Mouse (Mus musculus) common myeloid progenitor, adult 5-6 weeks (primary cell): ENCODE data around the gene Hist1h2ai. TPM values are rescaled to one million over a fixed set of nuclear protein-coding genes. Genes with fewer than 3 reads are reported as not detected.

Experiments
- ATAC-seq: replicated peaks from 2 replicates; pipeline ENCODE4 v1.8.0; 2016; ENCODE audit warnings: low read depth, mild to moderate bottlenecking, moderate TSS enrichment, inconsistent platforms; ENCODE audit not compliant: poor library complexity, severe bottlenecking
- total RNA-seq: library from RNA; stranded (forward); fragments of 200-1000, 187-1606 nt; gene quantifications from 2 replicates; pipeline ENCODE4 v1.2.3, GENCODE M21; 2017

Gene Hist1h2ai
- total RNA-seq, 1 experiment from 2014 or later, result 1,241 TPM

DNA sequence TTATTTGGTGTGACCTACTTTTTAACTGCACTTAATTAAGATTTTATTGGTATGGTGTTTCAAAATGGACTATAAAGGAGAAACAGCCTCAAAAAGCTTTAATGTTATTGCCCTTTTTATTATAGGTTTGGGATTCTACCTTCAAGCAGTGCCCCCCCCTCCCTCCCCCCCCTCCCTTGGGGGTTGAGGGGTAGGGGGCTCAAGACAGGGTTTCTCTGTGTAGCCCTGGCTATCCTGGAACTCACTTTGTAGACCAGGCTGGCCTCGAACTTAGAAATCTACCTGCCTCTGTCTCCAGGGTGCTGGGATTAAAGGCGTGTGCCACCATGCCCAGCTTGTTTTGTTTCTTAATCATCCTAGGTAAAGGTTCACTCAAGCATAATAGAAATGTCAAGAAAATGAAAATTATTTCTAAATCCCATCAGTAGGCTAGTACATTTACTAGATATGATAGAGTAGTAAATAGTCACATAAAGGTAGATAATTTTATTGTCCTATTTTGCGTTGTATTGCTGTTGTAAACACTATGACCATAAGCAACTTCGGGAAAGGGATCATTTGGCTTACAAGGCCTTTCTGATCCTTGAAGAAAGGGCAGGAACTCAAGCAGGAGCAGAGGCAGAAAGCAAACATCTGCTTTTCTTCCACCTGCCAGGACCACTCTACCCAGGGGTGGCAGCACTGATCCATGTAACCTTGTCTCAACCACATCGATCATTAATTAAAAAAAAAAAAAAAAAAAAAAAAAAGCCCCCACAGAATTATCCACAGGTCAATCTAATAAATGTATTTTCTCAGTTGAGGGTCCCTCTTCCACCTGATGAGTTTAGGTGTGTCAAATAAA is 7.0 kb downstream of the Hist1h2ai start:
- ATAC-seq, result no peak

DNA sequence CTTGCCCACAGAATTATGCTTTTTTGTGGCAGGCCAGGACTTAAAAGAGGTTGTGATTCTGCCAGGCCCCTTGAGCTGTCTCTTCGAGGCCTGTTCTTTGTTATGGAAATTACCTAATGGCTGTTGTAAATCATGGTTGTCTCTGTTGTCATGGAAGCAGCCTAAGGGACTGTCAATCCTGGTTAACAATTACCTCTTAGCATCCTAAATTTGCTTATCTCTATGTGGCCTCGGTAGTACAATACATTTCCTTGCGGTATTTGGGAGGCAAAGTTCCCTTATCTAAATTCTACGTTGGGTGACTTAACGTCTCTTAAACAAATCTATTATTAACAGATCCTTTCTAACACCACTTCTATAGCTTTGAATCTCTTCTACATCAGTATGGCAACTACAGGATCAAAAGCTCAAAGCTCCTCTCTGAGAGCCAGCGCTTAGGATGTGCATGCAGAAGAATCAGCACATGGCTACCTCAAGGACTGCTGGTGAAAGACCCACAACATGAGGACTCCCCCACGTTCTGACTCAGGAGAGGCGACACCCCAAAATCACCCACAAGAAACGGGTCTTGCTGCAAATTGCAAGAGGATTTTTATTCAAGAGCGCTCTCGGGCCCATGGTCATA is 11.8 kb downstream of the Hist1h2ai start:
- ATAC-seq, result no peak

DNA sequence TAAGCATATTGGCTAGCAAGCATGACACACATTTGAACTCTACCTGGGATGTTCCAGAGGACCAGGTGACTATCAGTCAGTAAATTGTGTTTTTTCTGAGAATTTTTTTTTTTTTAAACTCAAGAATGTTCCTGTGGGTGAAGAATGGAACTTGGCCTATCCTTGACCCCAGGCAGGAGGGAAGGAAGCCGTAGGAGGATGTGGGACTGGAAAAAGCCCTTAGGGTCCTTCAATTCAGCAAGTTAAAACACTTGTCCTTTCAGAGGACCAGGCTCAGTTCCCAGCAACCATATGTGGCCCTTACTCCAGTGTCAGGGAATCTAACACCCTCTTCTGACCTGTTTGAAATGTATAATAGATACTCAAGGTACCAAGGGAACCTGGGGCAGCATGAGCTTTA is 13.3 kb downstream of the Hist1h2ai start:
- no peak for ATAC-seq

DNA sequence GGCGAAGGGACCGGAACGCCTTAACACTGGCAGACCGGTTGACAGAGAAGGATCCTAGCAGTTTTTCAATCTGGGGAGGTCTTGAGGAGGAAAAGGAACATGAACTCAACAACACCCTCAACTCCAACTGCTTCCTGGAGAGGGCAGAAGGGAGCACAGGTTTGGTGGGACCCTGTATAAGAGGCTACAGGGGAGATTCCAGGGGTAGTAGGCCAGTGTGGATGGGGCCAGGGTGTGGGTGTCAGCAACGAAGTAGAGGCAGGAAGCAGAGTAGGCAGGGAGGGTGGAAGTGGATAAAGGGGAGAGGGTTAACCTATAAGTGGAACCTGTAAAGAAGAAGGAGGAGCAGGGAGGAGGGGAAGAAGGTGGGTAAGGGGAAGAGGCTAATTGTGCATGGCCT is 17.2 kb downstream of the Hist1h2ai start:
- no peak for ATAC-seq

DNA sequence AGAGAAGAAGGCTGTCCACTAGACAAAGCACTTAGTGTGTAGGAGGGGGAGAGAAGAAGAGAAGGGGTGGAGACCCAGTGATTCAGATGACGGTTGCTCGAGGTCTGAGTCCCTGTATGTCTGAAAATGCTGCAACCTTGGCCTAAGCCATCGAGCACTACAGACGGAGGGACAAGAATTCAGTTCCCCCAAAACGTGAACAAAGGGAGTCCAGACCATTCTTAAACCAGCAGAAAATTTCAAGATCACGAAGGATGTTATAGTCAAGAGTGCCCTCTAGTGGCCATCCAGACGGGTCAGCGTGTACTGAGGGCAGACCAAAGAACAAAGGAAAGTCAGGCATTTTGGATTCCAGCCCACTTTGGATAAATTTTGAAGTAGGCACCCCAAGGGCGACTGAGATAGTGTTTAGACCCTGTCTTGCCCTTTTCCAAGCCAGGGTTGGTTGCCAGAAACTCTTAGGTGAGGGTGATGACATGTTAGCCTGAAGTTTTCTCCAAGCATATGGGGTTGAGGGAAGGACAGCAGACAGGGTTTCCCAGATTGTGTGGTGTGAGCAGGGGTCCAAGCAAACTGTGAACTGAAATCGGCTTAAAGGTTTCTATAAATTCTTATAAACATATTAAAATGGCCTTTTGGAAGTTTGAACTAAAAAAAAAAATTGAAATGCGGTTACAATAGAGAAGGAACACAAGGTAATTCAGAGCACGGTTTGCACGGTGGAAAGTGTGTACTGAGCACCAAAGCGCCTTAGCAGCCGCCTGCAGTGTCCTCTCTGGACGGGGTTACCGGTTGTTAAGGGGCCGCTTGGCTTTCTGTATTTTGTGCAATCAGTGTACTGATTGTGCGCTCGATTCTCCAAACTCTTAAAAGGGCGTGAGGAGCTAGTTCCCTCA is 18.0 kb downstream of the Hist1h2ai start:
- peak; percentile 67 for ATAC-seq

DNA sequence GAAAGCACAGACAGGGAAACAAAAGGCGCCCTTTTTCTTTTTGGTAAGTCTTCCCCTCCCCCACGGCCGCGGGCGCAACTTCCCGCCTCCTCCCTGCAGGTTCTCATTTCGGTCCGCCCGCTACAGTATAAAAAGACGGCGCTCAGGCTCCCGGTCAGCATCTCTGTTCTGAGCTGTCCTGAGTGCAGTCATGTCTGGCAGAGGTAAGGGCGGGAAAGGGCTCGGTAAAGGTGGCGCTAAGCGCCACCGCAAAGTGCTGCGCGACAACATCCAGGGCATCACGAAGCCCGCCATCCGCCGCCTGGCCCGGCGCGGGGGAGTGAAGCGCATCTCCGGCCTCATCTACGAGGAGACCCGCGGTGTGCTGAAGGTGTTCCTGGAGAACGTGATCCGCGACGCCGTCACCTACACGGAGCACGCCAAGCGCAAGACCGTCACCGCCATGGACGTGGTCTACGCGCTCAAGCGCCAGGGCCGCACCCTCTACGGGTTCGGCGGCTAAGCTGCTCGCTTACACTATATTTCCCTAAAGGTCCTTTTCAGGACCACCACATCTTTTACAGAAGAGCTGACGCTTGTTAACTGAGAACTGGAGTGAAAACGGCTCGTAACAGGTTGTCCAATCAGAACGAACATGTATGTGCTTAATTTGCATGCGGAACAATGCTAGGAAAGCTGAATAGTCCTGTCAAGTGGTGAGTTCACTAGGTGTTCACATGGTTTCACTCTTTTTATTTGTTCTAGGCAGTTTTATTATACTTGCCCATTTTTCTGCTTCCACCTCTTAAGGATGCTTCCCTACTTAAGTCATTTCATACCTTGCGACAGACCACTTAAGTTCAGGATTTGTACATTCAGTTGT is 18.9 kb downstream of the Hist1h2ai start, which contains the start of gene Hist1h4j:
Gene Hist1h4j (plus strand): TSS at position 159 of the 862 bp plus-strand sequence.
- ATAC-seq, result peak; percentile 81

DNA sequence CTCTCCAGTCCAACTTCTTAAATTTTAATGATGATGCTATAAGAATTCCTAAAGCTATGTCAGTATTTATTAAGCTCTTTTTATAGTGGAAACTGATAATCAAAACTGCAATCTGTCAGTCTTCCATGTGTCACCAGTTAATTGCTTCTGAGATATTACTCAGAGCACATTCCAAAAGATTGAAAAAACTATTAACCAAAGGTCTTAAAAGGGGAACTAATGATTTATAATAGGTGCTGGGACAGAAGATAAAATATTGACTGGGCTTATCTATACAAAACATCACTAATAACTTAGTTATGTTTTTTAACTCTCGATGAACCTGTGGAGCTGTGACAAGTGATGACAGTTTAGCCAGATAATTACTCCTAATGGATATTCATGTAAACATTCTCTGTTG is 28.8 kb downstream of the Hist1h2ai start:
- ATAC-seq, result no peak

DNA sequence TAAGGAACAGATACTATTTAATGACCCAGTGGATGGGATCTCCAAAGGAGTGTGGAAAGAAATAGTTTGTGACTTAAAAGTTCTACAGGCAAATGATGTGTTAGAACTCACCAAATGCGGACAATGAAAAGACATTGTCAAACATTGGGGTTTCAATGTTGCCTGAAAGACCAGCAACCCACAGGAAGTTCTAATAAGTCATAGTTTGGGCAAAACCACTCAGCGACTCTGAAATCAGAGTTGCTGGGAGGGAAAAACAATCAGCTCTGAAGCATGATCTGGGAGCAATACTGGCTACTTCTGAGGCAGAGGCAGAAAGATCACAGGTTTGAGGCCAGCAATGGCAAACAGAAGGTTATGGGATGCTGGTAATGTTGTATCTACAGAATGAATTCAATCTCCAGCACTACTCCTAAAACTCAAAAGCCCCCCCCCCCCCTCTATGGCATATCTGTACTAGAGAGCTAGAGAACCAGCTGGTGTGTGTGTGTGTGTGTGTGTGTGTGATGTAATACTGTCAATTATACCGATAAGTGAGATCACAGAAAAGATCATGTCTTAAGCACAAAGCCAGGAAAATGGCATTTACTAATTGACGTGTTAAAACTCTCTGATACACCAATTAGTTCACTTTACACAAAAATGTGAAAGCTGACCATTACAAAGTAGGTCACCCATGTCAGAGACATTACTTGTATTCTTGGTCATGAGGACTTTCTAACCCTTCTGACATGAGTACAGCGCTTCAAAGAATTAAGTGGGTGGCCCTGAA is 33.4 kb downstream of the Hist1h2ai start:
- no peak for ATAC-seq

DNA sequence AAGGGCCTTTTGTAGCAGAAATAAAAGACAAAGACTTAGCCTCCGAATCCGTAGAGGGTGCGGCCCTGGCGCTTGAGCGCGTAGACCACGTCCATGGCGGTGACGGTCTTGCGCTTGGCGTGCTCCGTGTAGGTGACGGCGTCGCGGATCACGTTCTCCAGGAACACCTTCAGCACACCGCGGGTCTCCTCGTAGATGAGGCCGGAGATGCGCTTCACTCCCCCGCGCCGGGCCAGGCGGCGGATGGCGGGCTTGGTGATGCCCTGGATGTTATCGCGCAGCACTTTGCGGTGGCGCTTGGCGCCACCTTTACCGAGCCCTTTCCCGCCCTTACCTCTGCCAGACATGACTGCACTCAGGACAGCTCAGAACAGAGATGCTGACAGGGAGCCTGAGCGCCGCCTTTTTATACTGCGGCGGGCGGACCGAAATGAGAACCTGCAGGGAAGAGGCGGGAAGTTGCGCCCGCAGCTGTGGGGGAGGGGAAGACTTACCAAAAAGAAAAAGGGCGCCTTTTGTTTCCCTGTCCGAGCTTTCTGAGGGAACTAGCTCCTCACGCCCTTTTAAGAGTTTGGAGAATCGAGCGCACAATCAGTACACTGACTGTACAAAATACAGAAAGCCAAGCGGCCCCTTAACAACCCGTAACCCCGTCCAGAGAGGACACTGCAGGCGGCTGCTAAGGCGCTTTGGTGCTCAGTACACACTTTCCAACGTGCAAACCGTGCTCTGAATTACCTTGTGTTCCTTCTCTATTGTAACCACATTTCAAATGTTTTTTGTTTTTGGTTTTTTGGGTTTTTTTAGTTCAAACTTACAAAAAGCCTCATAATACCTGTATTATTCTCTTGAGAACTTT is 34.2 kb downstream of the Hist1h2ai start, which contains the start of gene Hist1h4k:
Gene Hist1h4k (minus strand): TSS at position 347 of the 859 bp plus-strand sequence.
- ATAC-seq, result peak; percentile 52

DNA sequence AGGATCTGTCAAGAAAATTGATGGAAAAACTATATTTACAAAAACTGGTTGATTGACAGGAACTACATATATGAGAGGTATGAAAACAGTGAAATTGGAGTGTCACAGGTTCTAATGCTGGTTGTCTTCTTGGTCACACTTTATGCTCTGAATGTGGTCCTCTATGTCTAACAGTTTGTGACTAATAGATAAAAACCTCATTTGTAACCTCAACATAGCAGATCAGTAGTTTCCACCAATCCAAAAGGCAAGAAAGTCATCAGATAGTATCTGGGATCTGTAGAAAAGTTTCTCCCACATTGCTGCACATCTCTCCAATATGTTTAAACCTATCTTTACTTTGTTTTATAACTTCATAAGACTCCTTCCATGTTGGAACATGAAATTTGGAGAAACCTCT is 35.2 kb downstream of the Hist1h2ai start:
- ATAC-seq, result no peak

DNA sequence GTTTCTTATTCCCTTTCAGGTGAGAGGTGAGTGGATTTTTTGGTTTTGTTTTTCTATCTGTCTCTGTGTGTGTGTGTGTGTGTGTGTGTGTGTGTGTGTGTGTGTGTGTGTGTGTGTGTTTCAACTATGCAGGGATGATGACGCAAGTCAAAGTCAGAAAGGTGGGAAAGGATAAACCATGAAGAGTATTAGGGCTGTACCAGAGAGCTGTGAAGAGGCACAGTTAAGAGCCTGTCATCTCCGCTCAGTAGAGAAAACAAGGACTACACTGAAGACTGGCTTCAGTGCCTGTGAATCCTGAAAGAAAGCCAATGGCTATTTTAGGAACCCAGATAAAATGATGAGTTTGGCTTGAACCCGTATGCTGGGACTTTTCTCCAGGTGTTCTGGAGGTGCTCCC is 35.6 kb downstream of the Hist1h2ai start:
- ATAC-seq, result no peak

DNA sequence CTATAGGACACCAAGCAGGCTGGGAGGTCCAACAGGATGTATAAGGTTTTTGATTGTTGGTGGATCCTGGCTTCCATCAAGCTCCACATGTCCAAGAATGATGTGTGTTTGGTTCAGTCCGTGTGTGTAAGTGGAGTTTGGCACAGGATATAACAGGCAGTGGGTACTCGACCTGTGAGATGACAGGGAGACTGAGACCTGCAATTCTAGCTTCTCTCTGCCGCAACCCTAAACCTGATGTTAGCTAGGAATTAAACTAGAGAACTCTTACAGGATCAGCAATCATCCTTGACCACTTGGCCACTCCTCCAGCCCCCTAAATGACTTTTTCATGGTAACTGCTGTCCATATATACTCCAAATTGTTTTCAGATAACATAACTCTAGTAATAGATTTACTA is 36.1 kb downstream of the Hist1h2ai start:
- no peak for ATAC-seq

DNA sequence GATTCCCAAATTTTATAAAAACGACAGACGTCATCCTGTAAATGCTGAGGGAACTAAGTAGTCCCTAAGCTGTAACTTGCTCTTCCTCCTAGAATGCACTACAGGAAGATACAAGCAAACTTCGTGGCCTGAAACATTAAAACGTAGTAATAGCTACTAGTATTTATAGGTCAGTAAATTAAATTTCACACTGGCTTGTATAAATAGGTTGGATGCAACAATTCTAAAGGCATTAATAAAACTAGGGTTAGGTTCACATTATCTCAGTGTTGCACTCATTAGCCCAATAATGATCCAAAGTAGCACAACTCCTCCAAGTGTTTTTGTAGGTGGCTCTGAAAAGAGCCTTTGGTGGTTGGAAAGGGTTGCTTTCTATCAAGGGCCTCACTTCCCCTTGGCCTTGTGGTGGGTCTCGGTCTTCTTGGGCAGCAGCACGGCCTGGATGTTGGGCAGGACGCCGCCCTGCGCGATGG is 36.9 kb downstream of the Hist1h2ai start:
- peak; percentile 21; the same call in 1 of the 2 replicates for ATAC-seq

DNA sequence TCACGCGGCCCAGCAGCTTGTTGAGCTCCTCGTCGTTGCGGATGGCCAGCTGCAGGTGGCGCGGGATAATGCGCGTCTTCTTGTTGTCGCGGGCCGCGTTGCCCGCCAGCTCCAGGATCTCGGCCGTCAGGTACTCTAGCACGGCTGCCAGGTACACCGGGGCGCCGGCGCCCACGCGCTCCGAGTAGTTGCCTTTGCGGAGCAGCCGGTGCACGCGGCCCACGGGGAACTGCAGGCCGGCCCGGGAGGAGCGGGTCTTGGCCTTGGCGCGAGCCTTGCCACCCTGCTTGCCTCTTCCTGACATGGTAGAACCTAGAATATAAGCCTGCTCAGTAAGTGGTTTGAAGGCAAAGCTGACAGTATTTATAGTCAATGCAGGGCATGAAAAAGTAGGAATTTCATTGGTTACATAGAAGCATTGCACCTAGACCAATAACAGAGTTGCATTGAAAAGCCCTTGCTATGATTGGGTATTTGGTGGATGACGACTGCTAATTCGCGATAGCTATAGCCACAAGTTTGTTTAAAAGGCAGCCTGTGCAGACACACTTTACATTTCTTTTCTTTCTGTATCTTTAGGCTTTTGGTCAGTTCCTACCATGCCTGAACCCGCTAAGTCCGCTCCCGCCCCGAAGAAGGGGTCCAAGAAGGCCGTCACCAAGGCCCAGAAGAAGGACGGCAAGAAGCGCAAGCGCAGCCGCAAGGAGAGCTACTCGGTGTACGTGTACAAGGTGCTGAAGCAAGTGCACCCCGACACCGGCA is 37.5 kb downstream of the Hist1h2ai start, which contains the start of the genes Hist1h2ak and Hist1h2bn:
Gene Hist1h2ak (minus strand): TSS at position 304 of the 762 bp plus-strand sequence.
Gene Hist1h2bn (plus strand): TSS at position 600 of the 762 bp plus-strand sequence.
- peak; percentile 85 for ATAC-seq

DNA sequence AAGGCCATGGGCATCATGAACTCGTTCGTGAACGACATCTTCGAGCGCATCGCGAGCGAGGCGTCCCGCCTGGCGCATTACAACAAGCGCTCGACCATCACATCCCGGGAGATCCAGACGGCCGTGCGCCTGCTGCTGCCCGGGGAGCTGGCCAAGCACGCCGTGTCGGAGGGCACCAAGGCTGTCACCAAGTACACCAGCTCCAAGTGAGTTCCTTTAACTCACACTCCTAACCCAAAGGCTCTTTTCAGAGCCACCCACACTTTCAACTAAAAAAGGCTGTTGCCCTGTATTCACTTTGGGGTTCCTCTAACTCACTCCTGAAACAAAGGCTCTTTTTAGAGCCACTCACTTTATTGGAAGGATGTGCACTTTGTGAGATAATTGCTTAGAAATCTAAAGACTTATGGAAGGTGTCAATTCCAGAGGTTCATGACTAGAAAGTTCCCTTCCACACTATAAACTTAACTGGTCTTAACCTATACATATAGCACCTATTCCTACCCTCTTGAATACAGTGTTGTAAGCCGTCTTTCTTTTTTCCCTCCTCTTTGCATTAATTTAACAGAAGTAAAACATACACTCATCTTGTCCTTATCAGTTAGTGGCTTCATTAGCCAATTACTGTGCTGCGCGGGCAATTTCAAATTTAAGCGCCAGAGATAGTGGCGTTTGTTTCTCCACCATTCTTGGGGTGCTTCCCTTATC is 38.2 kb downstream of the Hist1h2ai start:
- peak; percentile 22 for ATAC-seq

DNA sequence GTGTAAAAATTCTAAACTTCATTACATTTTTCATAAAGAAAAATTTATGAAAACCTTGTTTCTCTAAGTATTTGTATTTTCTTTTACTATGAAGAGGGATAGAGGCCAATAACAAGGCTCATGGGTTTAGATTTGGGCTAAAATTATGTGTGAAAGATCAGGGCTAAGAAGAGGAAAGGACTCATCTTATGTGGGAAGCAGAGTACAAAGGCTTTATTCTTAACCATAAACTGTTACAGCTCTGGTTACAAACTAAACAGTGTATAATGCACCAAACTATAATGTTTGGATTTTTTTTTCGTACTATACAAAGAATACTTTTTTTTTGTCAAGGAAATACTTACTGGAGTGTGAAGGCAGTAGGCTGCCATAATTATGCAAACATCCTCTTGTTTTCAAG is 39.5 kb downstream of the Hist1h2ai start:
- no peak for ATAC-seq
